Mouse (Mus musculus) hindlimb bud, embryonic 11.5 days (tissue): ENCODE measurements around the gene Thada.
"Not testable (repeated sequence)": the region's sequence is repeated elsewhere in the genome, so short reads cannot be mapped to it uniquely, and the experiment has no call there.

Source experiments
- DNase-seq: peaks from one replicate; pipeline ENCODE4 v3.0.0-alpha.2; 2012; ENCODE audit warnings: low read depth, low spot score; ENCODE audit errors: extremely low spot score

Gene Thada

DNA sequence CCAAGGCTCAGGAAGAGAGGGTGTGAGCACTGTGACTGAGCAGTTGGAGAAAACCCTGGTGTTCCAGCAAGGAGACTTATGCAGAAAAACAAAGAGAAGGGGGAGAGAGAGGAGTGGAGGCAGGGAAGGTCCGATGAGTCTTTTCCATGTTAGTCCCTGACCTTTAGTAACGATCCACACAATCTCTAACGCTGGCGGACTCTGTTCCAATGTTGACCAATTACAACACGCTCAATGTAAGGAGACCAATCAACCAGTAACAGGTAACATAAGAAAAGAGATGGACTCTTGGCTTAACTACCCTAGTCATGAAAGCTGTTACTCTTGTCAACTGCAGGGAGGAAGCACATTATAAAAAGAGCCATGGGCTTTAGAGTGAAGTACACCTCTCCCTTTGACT, 160.9 kb downstream of the Thada start:
- no peak for DNase-seq

DNA sequence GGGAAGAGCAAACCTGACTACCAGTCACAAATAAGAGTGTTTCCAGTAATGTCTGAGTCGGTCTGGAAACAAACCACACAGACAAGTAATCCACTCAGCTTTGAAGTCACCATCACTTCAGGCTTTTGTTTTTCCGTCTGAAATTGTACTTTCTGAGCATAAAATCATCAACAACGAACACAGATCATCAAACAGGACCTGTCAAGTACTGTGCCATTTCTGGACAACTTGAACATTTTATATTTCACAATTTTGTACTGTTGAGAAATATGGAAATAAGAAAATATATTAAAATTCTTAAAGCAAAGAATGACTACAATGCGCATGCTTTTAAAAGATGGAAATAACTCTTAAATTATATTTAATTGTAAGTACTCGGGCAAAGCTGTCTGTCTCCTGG, 161.9 kb downstream of the Thada start:
- no peak for DNase-seq

DNA sequence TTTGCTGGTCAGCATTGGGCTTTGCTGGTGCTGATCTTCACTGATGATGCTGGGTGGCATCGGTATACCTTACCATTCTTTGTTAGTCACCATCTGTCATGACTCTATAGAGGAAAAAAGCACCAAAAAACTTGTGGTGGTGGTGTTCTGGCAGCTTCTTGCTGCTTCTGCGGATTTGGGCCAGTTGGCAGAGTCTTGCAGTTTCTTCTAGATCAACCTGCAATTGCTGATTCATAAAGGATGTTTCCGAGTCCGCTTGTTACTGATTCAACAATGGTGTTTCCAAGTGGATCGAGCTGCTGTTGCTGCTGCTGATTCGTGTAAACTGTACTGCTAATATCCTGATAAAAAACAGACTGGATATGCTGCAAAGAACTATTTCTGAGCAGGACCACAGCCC, 168.0 kb downstream of the Thada start:
- no peak for DNase-seq

DNA sequence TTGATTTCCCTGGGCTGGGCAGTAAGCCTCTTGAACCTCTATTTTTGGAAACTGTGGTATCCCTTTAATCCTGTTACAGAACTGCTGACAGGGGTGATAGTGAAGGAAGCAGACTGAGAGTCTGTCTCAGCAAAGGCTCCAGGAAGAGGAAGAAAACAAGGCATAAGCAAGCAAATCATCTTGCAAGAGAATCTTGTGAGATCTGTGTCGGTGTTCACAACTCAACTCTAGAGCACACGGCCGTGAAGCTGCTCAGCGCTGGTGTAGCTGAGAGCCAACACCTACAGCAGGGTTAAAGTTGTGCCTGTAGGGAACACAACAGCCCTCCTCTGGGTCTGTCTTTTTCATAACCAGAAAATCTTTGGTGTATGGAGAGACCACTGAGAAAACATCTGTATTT, 172.8 kb downstream of the Thada start:
- DNase-seq: no peak

DNA sequence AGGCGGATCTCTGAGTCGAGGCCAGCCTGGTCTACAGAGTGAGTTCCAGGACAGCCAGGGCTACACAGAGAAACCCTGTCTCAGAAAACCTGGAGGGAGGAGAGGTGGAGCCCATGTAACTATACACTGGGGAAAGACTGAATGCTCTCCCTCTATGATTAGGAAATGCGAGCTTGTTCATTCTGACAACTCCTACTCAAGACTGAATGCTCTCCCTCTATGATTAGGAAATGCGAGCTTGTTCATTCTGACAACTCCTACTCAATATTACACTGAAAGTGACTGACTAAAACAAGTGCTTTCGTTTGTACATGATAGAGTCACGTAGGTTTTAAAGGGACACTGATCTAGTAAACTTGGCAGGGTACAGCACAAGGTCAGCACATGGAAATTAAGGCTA, 174.8 kb downstream of the Thada start:
- not testable (repeated sequence) for DNase-seq

DNA sequence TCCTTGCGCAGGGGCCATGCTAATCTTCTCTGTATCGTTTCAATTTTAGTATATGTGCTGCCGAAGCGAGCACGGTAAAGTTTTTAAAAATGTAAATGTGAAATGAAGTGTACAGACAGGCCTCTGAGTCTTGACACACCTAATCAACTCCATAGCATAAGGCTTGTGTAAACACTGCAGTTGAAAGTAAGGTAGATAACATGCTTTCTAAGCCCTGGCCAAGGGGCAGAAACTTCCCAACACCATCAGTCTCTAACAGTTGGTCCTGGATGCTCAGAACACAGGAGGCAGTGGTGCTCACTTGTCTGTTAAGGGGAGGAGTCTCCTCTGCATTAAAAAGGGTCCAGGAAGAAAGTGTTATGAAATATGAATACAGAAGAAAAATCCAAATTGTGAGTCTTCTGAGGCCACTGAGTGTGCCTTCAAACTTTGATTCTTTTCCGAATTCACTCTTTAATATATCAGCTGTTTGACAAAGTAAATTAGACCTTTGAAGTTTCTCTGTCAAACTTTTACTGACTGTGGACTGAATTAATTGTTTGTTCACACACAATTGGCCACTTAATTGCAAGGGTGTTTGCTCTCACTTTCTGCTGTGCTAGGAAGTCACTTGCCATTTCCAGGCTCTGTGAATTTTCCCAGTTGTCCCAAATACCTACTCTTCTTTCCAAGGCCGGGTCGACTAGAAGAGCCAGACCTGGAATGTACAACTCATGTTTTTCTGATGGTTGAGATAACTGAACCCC, 178.2 kb downstream of the Thada start:
- no peak for DNase-seq

DNA sequence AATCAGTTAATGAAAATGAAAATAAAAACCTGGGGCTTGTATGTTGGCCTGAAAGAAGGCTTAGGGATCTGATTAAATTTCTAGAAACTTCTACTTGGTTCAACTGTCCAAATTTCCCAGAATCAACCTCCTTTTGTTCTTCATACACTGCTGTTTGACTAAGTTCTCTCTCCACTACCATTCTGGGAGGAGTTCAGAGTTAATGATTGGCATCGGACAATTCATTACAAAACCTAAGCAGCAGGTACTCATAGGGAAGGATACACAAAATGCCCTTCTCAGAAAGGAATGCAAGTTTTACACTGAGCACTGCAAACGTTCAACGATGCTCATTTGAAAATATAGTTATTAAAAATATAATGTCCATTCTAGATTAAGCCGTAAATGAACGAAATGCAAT, 179.5 kb downstream of the Thada start:
- DNase-seq: no peak

DNA sequence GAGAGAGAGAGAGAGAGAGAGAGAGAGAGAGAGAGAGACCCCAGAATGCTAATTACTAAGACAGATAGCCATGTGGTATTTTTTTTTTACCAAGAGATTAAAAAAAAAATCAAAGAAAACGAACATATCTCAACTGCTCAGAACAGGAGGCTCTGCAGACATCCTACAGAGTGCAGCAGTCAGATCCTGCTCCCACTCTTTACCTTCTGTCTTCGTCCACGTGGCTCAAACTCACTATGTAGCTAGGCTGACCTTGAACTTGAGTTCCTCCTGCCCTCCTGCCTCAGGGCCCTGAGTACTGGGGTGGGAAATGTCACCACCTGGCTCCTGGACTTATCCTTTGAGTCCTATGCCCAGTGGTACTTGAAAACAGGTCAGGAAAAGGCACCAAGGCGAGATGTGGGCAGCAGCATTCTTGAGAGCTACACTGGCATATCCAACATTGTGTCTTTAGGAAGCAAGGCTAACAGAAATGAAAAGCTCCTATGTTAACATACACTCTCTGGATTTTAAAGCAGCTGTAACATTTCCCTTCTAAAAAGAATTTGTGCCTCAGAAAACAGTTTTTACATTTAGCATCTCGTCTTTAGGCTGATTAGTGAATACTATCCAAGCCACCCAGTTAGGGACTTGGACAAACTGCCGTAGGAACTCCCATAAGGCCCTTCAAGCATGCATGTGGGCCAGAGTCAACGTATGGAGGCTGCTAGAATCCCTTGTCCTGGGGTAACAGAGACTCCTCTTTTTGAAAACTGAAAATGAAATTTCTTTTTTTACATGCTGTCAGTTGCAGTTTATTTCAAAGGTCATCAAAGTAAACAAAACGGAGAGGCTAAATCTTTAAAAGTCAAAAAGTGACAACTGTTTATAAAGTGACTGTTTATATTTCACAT, 183.4 kb downstream of the Thada start:
- no peak for DNase-seq

DNA sequence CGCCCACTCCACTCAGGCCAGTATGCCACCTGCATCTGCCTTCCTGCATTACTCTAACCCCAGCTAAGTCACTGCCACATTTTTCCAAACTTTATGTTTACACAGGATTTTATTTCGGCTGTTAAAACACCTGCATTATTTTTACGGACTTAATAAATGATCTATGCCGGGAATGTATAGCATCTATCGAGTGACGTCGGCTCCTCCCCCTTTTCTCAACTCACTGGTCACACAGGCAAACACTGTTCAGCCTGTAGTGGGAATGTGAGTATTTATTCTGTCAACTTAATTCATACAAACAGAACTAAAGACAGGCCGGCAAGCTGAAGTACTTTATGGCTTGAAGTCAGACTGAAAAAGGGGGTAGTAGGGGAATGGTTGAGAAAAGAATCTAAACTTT, 187.0 kb downstream of the Thada start:
- DNase-seq: no peak

DNA sequence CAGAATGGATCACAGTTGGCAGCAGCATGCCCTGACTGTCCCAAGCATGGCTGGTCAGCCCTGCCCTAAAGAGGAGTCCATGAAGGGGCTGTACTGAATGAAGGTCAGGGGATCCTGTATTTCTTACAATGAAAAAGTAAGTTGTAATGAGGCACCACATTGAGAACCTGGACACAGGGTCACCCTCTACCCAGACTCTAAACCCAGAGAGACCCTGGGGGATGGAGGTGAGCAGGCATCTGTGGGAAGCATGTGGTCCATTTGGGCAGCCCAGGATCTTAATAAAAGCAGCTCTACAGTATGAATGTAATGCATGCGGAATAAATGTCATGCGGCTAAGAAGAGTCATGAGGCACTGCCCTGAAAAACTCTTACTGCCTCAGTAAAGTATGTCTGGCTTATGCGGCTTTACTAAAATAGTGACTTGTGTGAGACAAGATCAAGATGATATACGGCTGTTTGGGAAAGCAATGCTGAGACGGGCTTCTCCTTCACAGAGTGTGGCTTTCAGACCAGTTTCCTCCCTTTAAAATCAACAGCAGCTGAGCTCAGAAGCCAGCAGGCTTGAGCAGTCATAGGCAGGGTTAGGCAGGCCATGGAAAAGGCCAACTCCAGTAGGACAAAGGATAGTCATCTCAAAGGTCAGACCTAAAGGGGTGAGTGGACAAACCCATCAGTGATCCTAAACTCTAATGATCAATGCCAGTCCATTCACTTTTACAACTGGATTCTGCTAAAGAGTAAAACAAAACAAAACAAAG, 187.6 kb downstream of the Thada start:
- no peak for DNase-seq

DNA sequence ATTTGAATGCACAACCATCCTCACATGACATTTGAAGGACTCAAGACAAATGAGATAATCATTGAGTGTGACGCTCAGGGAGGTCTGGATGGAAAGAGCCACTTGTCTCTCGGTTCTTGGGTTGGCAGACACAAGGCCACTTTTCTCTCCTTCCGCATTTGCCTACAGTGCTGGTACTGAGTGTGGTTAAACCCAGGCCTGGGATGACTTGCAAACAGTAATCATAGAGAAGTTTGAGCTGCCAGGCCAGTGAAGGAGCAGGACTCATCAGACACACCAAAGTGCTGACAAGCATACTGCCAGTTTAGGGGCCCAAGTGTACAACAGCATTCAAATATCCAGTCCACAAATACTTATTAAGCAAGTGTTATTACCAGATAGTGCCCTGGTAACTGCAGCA, 191.0 kb downstream of the Thada start:
- no peak for DNase-seq

DNA sequence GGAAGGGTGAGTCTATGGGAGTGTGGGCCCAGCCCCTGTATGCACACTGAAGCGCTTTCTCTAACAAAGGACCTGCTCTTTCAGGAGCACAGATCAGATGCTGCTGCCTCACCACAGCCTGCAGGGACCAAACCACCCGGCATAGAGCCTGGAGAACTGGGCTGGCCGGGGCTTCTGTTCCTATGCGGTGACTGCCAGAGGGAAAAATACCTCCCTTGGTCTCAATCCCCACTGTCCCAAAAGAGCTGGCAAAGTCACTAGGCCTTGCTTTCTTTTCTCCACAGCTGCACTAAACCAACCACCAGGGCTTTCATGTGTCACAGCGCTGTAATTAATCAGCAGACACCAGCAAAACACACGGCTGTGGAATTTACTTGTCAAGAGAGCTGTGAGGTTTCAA, 191.8 kb downstream of the Thada start:
- DNase-seq: no peak

DNA sequence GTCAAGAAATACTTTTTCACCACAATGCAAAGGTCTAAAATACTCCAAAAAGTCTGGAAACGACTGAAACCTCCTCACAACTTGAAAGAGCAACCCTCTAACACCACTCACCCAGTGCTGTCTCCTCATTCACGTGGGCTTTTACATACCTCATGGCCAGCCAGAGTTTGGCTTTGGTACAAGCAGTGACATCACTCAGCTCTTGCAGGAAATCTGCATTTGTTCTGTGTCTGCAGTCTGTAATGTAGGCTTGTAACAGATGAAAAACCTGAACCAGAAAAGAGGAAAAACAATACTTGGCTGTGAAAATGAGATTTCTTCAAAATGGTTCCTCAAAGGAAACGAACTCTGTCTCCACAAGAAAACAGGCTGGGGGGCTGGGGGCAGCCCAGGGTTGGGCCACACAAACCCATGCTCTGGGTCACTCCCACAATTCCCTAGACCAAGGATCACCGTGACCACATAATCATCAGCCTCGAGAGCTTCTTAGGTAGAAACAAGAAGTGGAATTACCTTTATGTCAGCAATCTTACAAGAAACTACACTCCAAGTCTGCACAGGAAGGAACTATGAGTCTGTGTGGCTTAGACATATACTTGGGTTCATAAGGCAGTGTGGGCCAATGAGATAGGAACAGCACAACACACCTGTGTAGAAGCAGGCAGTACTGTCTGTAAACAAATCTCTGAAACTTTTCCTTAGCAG, 193.3 kb downstream of the Thada start:
- DNase-seq: no peak

DNA sequence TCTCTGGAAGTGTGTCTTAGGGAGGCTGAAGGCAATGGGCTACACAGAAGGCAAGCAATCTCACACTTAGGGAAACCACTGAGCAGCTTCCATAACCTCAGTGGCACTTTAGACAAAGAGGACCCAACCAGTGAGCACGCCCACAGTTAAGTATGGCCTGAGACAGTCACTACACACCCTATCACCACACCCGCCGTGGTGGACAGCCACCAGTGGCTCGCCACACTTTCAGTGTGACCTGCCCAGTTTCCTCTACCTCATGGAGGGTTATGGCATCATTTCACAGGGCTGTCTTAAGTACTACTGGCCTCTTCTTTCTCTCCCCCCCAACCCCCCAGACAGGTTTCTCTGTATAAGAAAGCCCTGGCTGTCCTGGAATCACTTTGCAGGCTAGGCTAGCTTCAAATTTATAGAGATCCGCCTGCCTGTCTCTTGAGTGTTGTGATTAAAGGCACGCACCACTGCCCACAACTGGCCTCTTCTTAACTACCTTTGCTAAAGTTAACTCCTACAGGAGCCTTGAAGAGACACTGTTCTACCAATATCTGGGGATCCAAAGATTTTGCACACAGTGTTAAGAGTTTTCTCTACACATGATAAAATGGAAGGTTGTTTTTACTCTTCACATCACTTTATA, 194.3 kb downstream of the Thada start:
- no peak for DNase-seq

DNA sequence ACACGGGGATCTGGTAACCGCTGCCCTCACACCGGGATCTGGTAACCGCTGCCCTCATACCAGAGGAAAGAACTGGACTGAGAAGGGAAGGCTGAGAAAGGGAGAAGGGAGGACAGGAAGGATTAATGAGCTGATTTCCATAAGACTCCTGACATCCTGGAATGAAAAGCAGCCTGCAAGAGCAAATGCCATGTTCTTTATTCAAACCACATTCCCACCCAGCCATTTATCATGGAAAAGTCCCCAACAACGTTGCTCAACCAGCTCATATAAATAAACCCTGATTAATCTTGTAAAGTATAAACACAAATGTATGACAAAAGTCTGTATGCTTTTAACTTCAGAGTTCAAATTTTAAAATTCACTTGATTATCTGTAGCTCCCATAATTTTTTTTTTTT, 196.3 kb downstream of the Thada start:
- no peak for DNase-seq

DNA sequence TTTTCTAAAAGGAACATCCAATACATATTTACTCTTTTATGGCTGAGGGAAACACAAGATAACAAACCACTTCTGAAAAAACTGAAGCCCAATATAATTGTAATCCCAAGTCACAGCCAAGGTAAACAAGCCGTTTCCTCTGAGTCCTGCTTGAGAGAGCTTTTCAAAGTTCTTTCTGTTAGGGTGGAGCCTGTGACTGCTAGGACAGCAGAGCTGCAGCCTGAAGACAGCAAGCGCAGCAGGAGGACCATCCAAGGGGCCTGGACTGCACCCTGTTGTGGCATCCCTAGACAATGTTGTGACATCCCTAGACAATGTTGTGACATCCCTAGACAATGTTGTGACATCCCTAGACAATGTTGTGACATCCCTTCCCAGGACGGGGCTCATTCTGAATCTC, 197.6 kb downstream of the Thada start:
- no peak for DNase-seq

DNA sequence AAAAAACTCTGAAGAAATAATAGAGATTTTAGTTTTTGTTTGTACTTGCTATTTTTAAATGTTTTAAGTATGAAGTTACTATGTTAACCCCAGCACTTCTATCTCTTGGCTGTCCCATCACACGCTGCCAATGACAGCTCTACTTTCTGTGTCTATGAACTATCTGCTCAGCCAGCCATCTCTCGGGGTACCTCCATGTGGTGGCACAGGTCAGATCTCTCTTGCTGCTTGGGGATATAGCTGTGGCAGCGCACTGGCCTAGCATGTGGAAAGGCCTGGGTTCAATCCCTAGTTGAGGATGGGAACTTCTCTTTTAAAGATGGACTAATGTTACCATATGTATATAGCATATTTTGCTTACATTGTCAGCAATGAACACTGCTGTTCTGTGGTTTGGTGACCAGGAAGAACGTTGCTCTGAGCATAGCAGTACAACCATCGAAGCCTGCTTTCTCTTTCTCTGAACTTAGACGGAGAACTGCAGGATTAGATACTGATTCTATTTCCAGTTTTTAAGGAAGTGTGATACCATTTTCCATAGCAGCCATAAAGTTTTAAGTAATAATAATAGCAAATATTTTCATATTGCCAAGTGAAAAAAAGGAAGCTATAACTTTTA, 198.4 kb downstream of the Thada start:
- DNase-seq: no peak

DNA sequence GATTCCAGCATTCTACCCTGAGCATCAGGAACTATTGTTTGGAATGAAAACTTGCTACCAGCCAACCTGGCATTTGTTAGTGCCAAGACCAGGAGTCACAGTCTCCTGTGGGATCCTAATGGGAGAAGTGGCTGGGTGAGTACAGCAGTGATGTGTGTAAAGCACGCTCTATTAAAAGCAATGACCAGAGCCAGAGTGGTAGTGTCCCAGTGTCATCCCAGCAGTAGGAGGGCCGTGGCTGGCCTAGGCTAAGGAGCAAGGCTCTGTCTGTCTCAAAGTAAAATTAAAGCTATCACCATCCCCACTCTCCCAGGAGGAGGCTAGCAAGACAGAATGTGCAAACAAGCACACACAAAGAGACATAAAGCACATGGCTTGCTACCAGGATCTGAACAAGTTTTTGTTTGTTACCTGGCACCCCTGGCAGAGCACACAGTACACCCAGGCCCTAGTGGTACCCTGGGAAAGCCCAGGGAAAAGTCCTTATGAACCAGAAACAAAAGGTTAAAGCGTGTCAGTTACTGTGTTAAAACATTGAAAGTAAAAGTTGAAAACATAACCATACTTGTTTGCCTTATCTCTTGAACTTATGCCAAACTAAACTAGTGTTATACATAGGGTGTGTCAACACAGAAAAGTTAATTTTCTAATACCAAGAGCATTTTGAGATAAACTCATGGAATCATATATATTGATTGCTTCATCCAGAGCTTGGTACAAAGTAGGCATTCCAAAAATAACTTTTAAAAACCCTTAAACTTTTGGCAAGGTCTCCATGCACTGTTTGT, 199.7 kb downstream of the Thada start:
- no peak for DNase-seq

DNA sequence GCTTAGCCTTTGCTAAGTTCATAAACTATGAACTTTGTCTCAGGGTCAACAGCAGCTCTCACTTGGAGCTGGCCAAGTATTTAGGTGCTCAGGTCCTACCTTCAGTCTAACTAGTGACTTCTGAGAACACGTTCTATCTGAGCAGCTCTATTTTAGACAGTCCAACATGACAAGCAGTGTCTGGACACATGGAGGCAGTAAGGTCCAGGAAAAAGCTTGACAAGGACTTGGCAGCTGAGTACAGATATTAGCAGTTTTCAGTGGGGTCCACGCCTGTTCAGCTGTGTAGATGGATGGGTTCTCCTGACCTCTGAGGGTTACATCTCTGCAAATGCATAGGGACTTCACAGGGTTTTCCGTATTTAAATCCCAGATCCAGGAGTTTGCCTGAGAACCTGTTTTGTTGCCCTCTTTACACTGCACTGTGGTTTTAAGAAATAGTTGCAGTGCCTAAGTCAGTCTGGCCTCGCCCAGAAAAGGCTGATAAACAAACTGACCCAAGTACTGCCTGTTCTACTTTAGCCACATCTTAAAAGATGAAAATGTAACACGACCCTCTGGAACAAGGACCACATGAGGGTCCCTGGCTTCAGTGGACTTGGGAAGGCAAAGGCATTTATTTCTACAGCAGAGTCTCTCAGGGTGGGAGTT, 200.4 kb downstream of the Thada start:
- DNase-seq: no peak
